Mouse (Mus musculus) erythroid progenitor cell, adult 5-6 weeks (primary cell): Measurements from ENCODE around the gene Lect2. TPM values are rescaled to one million over a fixed set of nuclear protein-coding genes. Genes with fewer than 3 reads are reported as not detected.

Experiments used
- ATAC-seq: replicated peaks from 2 replicates; pipeline ENCODE4 v1.8.0; 2016; ENCODE audit warnings: moderate number of reproducible peaks, mild to moderate bottlenecking, moderate TSS enrichment, inconsistent platforms; ENCODE audit not compliant: poor library complexity, low FRiP score, severe bottlenecking
- total RNA-seq, 2 experiments: library from RNA; stranded (forward) in 1 of 2; stranded (reverse) in 1 of 2; fragments of 150-400 nt in 1 of 2; fragments of 186-747, 209-891 nt in 1 of 2; gene quantifications; 2 replicates each; pipeline versions ENCODE4 v1.2.3 to v1.2.4; 2015 to 2017; ENCODE audit warnings: low replicate concordance in 2 of 2

The Lect2 gene
- total RNA-seq, 2 experiments from 2014 or later, result not detected

GRCm38 (mm10) chr13:56516816-56517215 is 31.5 kb downstream of the Lect2 start:
- no peak for ATAC-seq

- ATAC-seq, result no peak
These were observed 32.0 kb downstream of the Lect2 start for GRCm38 (mm10) chr13:56516311-56516710.

- ATAC-seq, result no peak
These were observed 34.7 kb downstream of the Lect2 start for GRCm38 (mm10) chr13:56513595-56513994.

GRCm38 (mm10) chr13:56509796-56510195 is 38.5 kb downstream of the Lect2 start:
- no peak for ATAC-seq

- ATAC-seq, result no peak
These were observed 41.3 kb downstream of the Lect2 start for GRCm38 (mm10) chr13:56506871-56507496.

- ATAC-seq, result no peak
These were observed 46.4 kb downstream of the Lect2 start for GRCm38 (mm10) chr13:56501866-56502420.

GRCm38 (mm10) chr13:56500636-56501035 is 47.7 kb downstream of the Lect2 start:
- ATAC-seq, result no peak

- no peak for ATAC-seq
These were observed 48.2 kb downstream of the Lect2 start for GRCm38 (mm10) chr13:56500132-56500531.

GRCm38 (mm10) chr13:56494440-56494839 is 53.9 kb downstream of the Lect2 start:
- no peak for ATAC-seq

Other genes starting within 250 kb of the Lect2 start
- gene Gm3045, start 121.9 kb downstream of the Lect2 start, total RNA-seq (2015; ENCODE audit: low replicate concordance), result not detected in 2 replicates
- gene Gm3045, start 121.9 kb downstream of the Lect2 start, total RNA-seq (2017; ENCODE audit: low replicate concordance), result not detected in 2 replicates
- not detected in 2 replicates for gene Slc25a48, start 110.1 kb downstream of the Lect2 start, total RNA-seq (2015; ENCODE audit: low replicate concordance)
- gene Slc25a48, start 110.1 kb downstream of the Lect2 start, total RNA-seq (2017; ENCODE audit: low replicate concordance), result not detected in 2 replicates
- not detected in 2 replicates for gene Il9, start 66.3 kb downstream of the Lect2 start, total RNA-seq (2015; ENCODE audit: low replicate concordance)
- gene Il9, start 66.3 kb downstream of the Lect2 start, total RNA-seq (2017; ENCODE audit: low replicate concordance), result not detected in 2 replicates
- not detected in 2 replicates for gene Fbxl21, start 26.0 kb downstream of the Lect2 start, total RNA-seq (2015; ENCODE audit: low replicate concordance)
- 1.3 TPM in 1 of 2 replicates, not detected in the other for gene Fbxl21, start 26.0 kb downstream of the Lect2 start, total RNA-seq (2017; ENCODE audit: low replicate concordance)
- 10.1 and 20.5 TPM in 2 replicates for gene Tgfbi, start 61.0 kb upstream of the Lect2 start, total RNA-seq (2015; ENCODE audit: low replicate concordance)
- gene Tgfbi, start 61.0 kb upstream of the Lect2 start, total RNA-seq (2017; ENCODE audit: low replicate concordance), result 9.9 and 12.9 TPM in 2 replicates
- gene Smad5, start 154.5 kb upstream of the Lect2 start, total RNA-seq (2015; ENCODE audit: low replicate concordance), result 2.5 and 18.4 TPM in 2 replicates
- gene Smad5, start 154.5 kb upstream of the Lect2 start, total RNA-seq (2017; ENCODE audit: low replicate concordance), result 5.1 and 12.5 TPM in 2 replicates
- gene Gm45623, start 205.3 kb upstream of the Lect2 start, total RNA-seq (2015; ENCODE audit: low replicate concordance), result not detected in 2 replicates
- not detected in 2 replicates for gene Gm45623, start 205.3 kb upstream of the Lect2 start, total RNA-seq (2017; ENCODE audit: low replicate concordance)